In the genomic region with DNA sequence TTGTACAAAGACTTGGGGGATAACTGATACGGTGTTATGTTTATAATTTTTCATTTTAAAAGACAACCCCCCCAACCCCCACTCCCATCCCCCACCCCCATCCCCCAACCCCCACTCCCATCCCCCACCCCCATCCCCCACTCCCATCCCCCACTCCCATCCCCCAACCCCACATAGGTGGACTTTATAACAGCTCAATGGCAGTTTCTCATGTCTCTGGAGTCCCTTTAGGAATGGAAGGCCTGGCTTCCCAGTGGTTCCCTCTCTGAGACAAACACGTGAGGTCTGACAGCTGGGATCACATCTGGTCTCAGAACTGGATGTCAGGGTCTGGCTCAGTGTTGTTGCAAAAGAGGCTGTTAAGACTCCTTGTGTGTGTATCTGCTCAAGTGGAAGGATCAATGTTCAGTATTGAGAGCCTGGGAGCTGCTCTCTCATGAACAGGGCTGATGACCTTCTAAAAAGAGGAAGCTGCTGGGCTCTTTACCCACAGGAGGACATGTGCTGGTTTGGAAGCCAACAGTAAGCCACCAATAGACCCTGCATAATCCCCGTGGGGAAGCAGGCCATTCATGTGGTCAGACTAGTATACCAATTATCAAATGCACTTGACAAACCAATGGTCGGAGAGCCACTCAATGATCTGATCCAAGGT, we compare ENCODE assay signal across 1 mouse cellular context.
TF ChIP-seq lines count a peak whose summit lies in the region.

No protein-coding gene starts in this region.

TF ChIP-seq in MEL, 35 proteins besides CTCF, POLR2A, EP300 and RAD21:
- TF ChIP-seq SMC3 (IDR thresholded peaks at IDR 0.05; ENCODE audit: low read depth, low read length) (no peak), ELF1 (IDR thresholded peaks at IDR 0.05; ENCODE audit: low read depth, low read length) (no peak), POLR2AphosphoS5 (IDR thresholded peaks at IDR 0.05; ENCODE audit: borderline replicate concordance, low read depth, low read length) (no peak)
